Mouse (Mus musculus): ENCODE measurements around the gene Treml1.

Treml1 gene

DNA sequence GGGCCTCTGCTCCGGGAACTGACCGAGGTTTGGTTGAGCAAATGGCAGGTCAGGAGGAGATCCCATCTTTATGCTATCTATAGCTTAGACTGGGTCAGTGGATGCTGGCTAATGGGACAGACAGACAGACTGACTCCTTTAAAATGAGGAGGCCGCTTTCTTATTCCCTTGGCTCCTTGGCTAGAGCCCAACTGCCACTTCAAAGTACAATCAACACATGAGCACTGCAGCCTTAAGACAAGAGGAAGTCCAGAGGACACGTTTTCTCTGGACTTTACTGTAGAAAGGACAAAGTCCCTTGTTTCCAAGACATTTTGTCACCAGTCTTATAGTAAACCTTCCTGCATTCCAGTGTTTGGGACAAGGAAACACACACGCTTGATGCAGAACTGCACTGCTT is 31.7 kb downstream of the Treml1 start:
- ChIA-PET POLR2A (interaction anchor here in 2 of 4 experiments (1.0 to 1.5 kb wide), 4 partner anchors 17 to 46 kb away, joined by 3 to 4 read pairs (median 4); partner anchors contain the start of genes Nfya (in 1 of the 2) and Oard1 (in 1 of the 2)), CTCF (interaction anchor here in 2 of 4 experiments (0.8 to 0.9 kb wide), 2 partner anchors 13 to 359 kb away, joined by 3 to 4 read pairs; no protein-coding TSS in a partner anchor)

DNA sequence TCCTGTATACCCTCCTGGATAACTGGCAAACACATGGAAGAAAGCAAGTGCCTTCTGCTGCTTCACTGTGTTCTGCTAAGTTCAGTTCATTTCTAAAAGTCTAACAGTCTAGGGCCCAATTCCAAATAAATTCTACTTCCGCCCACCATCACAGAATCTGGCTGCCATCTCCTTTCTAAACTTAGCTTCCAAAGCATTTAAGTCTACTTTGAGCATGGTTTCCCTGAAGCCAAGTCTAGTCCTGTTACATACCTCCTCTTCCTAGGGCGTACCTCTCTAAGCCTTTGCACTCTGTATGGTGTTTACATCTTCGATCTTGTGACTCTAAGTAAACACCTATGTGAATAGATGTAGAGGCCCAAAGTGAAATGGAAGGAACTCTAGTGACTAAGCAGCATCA is 32.9 kb downstream of the Treml1 start:
- CTCF ChIA-PET = no interaction called here
- POLR2A ChIA-PET = interaction anchor here in 2 of 4 experiments (0.6 to 1.5 kb wide), 2 partner anchors 9 to 20 kb away, joined by 4 read pairs; no protein-coding TSS in a partner anchor

- CTCF ChIA-PET = no interaction called here
- POLR2A ChIA-PET = interaction anchor here in 1 of 4 experiments (1.1 kb wide), 1 partner anchor 9 kb away, joined by 3 read pairs; no protein-coding TSS in a partner anchor
These were observed 42.0 kb downstream of the Treml1 start for GRCm38 (mm10) chr17:48401710-48402109.

DNA sequence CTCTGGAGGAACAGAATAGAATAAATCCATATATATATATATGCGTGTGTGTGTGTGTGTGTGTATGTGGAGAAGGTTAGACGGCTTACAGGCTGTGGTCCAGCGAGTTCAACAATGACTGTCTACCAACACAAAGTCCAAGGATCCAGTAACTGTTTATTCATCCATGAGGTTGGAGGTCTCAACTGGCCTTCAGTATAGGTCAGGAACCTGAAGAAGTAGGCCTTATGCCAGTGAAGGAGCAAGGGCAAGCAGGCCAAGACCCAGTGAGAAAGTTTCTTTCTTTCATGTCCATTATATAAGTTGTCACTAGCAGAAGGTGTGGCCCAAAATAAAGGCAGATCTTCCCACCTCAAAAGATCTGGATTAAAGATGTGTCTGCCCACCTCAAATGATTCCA is 43.0 kb downstream of the Treml1 start:
- ChIA-PET CTCF (no interaction called here), POLR2A (no interaction called here)

GRCm38 (mm10) chr17:48403848-48404247 is 44.1 kb downstream of the Treml1 start:
- CTCF ChIA-PET = no interaction called here
- POLR2A ChIA-PET = no interaction called here

GRCm38 (mm10) chr17:48404706-48405105 is 45.0 kb downstream of the Treml1 start:
- ChIA-PET POLR2A (interaction anchor here in 1 of 4 experiments (0.5 kb wide), 1 partner anchor 38 kb away, joined by 7 read pairs; no protein-coding TSS in a partner anchor), CTCF (no interaction called here)

GRCm38 (mm10) chr17:48407154-48407553 is 47.4 kb downstream of the Treml1 start:
- POLR2A ChIA-PET = interaction anchor here in 3 of 4 experiments (0.6 to 3.1 kb wide), 9 partner anchors 8 to 204 kb away, joined by 3 to 13 read pairs (median 5); partner anchors contain the start of gene Unc5cl (in 1 of the 3)
- CTCF ChIA-PET = no interaction called here

DNA sequence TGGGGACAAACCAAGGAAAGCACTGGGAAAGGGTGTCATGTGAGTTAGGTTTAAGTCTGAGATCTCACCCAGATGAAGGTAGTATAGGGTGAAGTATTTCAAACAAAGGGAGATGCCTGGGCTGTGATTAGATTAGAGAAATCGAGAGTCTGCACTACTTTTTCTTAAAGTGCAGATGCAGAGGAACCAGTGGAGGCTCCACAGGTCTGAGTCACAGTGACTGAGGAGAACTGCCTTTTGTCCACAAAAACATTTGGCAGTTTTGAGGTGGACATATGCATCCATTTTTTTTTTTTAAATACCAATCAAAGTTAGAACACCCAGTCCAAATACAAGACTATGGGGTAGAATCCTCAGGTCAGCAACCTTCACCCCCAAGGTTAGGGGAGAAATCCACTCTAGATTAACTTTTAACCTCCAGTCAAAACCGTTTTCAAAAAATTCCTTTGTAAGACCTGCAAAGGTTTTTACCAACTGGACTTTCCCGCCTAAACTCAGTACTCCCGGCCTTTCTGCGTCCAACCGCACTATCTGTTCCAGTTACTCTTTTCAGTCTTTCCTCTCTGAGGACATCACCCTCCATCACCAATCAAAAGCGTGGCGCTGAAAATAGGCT is 48.3 kb downstream of the Treml1 start:
- POLR2A ChIA-PET = interaction anchor here in 3 of 4 experiments (0.6 to 5.7 kb wide), 17 partner anchors 8 to 742 kb away, joined by 3 to 45 read pairs (median 5); partner anchors contain the start of genes Apobec2 (in 1 of the 3) and Unc5cl (in 1 of the 3)
- CTCF ChIA-PET = interaction anchor here in 1 of 4 experiments (0.6 kb wide), 1 partner anchor 187 kb away, joined by 4 read pairs; no protein-coding TSS in a partner anchor

DNA sequence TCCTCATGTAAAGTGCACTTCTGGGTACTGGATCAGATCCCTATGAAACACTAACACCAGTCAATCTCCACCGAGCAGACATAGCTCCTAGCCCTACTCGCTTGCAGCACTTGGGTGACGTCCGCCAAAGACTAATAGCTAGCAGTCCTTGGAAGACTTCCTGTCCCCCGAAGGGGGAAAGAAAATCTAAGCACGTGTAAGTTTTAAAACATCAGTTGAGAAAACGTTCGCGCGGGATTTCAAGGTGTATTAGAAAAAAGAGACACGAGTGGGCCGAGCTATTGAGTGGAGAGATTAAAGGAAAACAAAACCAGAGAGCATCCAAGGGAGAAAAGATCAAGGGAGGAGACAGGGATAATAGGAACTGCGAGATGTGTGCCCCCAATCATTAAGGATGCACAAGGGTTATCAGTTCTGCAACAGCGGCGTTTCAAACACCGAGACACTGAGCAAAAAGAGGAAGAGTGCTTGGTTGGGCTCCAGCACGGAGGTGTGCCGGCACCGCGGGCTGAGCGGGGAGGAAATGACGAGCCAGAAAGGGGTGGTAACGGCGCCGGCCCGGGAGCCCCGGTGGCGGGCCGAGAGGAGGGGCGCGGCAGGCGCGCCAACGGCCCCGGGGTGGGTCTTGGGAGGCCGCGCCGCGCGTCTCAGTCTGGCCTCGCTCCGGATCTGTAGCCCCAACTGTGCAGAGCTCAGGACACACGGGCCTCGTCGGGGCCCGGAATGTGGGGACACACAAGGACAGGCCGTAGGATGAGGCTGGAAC is 49.0 kb downstream of the Treml1 start:
- CTCF ChIA-PET = interaction anchor here in 2 of 4 experiments (0.6 to 1.5 kb wide), 2 partner anchors 45 to 187 kb away, joined by 4 read pairs; no protein-coding TSS in a partner anchor

GRCm38 (mm10) chr17:48409380-48410298 is 49.9 kb downstream of the Treml1 start, which contains the start of the genes Nfya and Oard1:
Gene Nfya (minus strand): TSS chr17:48409906.
Gene Oard1 (plus strand): TSS chr17:48410014.
- POLR2A ChIA-PET = interaction anchor here in 3 of 4 experiments (0.5 to 5.7 kb wide), 35 partner anchors 9 to 814 kb away, joined by 3 to 45 read pairs (median 4); partner anchors contain the start of gene Apobec2 (in 1 of the 3)
- CTCF ChIA-PET = interaction anchor here in 2 of 4 experiments (1.0 to 1.5 kb wide), 4 partner anchors 24 to 309 kb away, joined by 4 to 6 read pairs (median 4); no protein-coding TSS in a partner anchor

More for the DNA sequence above, 49.0 kb downstream of the Treml1 start:
- POLR2A ChIA-PET = interaction anchor here in 3 of 4 experiments (0.5 to 5.7 kb wide), 22 partner anchors 8 to 743 kb away, joined by 3 to 45 read pairs (median 4); partner anchors contain the start of genes Apobec2 (in 1 of the 3) and Unc5cl (in 1 of the 3)

GRCm38 (mm10) chr17:48410299-48410785 is 50.6 kb downstream of the Treml1 start:
- CTCF ChIA-PET = interaction anchor here in 2 of 4 experiments (1.0 to 1.5 kb wide), 4 partner anchors 24 to 309 kb away, joined by 4 to 6 read pairs (median 4); no protein-coding TSS in a partner anchor
- POLR2A ChIA-PET = interaction anchor here in 3 of 4 experiments (0.6 to 5.7 kb wide), 34 partner anchors 8 to 815 kb away, joined by 3 to 45 read pairs (median 4); partner anchors contain the start of gene Apobec2 (in 1 of the 3)

- ChIA-PET POLR2A (interaction anchor here in 3 of 4 experiments (0.7 to 5.7 kb wide), 16 partner anchors 9 to 796 kb away, joined by 3 to 45 read pairs (median 3); partner anchors contain the start of gene Apobec2 (in 1 of the 3)), CTCF (interaction anchor here in 2 of 4 experiments (0.7 kb wide), 2 partner anchors 21 to 123 kb away, joined by 3 read pairs; partner anchors contain the start of gene Apobec2 (in 1 of the 2))
These were observed 51.5 kb downstream of the Treml1 start for GRCm38 (mm10) chr17:48411241-48411640.

- POLR2A ChIA-PET = interaction anchor here in 3 of 4 experiments (0.5 to 1.4 kb wide), 6 partner anchors 10 to 704 kb away, joined by 3 to 9 read pairs (median 3); partner anchors contain the start of gene Apobec2 (in 1 of the 3)
- CTCF ChIA-PET = interaction anchor here in 2 of 4 experiments (0.6 to 1.0 kb wide), 2 partner anchors 18 to 200 kb away, joined by 3 to 23 read pairs; no protein-coding TSS in a partner anchor
These were observed 56.3 kb downstream of the Treml1 start for GRCm38 (mm10) chr17:48416011-48416410.

All from embryonic stem cell, embryonic (primary cell).